Mouse (Mus musculus) cerebellum, postnatal 25 days (tissue): ENCODE data around the gene Gm13277.
"Not testable (repeated sequence)": the region's sequence is repeated elsewhere in the genome, so short reads cannot be mapped to it uniquely, and the experiment has no call there.

ENCODE experiments used
- DNase-seq, 2 experiments: peaks; one replicate each; pipeline ENCODE4 v3.0.0; 2021; ENCODE audit warnings: mixed read lengths in 2 of 2

Gene Gm13277

GRCm38 (mm10) chr4:88791250-88791649, 2.8 kb downstream of the Gm13277 start, which contains the start of gene Gm13278:
Gene Gm13278 (plus strand): TSS chr4:88791550.
- not testable (repeated sequence) for DNase-seq

GRCm38 (mm10) chr4:88793936-88794675, 5.7 kb downstream of the Gm13277 start, which contains the start of gene Gm13275:
Gene Gm13275 (plus strand): TSS chr4:88794487.
- peak; percentile 56 to 76 for DNase-seq

- not testable (repeated sequence) for DNase-seq
Observed at GRCm38 (mm10) chr4:88797097-88797496, 8.7 kb downstream of the Gm13277 start, which contains the start of gene Gm13279. Gene Gm13279 (plus strand): TSS chr4:88797397.

GRCm38 (mm10) chr4:88799365-88799764, 10.9 kb downstream of the Gm13277 start, which contains the start of gene Gm13285:
Gene Gm13285 (plus strand): TSS chr4:88799665.
- DNase-seq, result not testable (repeated sequence)

GRCm38 (mm10) chr4:88802954-88803353, 14.5 kb downstream of the Gm13277 start, which contains the start of gene Gm13287:
Gene Gm13287 (plus strand): TSS chr4:88803254.
- not testable (repeated sequence) for DNase-seq

GRCm38 (mm10) chr4:88805231-88805630, 16.8 kb downstream of the Gm13277 start, which contains the start of gene Gm13288:
Gene Gm13288 (plus strand): TSS chr4:88805531.
- DNase-seq, result not testable (repeated sequence)

- peak; percentile 13 to 35 for DNase-seq
Observed at GRCm38 (mm10) chr4:88805761-88806160, 17.3 kb downstream of the Gm13277 start.

- DNase-seq, result no peak
Observed at GRCm38 (mm10) chr4:88815928-88816327, 27.5 kb downstream of the Gm13277 start, which contains the start of gene Ifna7. Gene Ifna7 (plus strand): TSS chr4:88816228.

GRCm38 (mm10) chr4:88819659-88820058, 31.2 kb downstream of the Gm13277 start, which contains the start of gene Ifna11:
Gene Ifna11 (plus strand): TSS chr4:88819959.
- DNase-seq, result no peak

GRCm38 (mm10) chr4:88822995-88823394, 34.6 kb downstream of the Gm13277 start:
- peak in 1 of 2 experiments; percentile 17 for DNase-seq

- DNase-seq, result not testable (repeated sequence)
Observed at GRCm38 (mm10) chr4:88827116-88827515, 38.7 kb downstream of the Gm13277 start, which contains the start of gene Ifna6. Gene Ifna6 (plus strand): TSS chr4:88827416.

GRCm38 (mm10) chr4:88830523-88830922, 42.1 kb downstream of the Gm13277 start:
- peak in 1 of 2 experiments; percentile 33 for DNase-seq

- DNase-seq, result not testable (repeated sequence)
Observed at GRCm38 (mm10) chr4:88835225-88835624, 46.8 kb downstream of the Gm13277 start, which contains the start of gene Ifna5. Gene Ifna5 (plus strand): TSS chr4:88835525.
